Mouse (Mus musculus) heart, postnatal 0 days (tissue): ENCODE results near the gene Rph3al.

Experiments
- CTCF ChIP-seq: IDR thresholded peaks from 2 replicates; pipeline ENCODE4 v1.5.1; 2016; ENCODE audit warnings: antibody characterized with exemption, control low read depth, low read depth
- EP300 ChIP-seq: IDR thresholded peaks from 2 replicates; pipeline ENCODE4 v1.6.1; 2016; ENCODE audit warnings: antibody characterized with exemption, low read depth

DNA sequence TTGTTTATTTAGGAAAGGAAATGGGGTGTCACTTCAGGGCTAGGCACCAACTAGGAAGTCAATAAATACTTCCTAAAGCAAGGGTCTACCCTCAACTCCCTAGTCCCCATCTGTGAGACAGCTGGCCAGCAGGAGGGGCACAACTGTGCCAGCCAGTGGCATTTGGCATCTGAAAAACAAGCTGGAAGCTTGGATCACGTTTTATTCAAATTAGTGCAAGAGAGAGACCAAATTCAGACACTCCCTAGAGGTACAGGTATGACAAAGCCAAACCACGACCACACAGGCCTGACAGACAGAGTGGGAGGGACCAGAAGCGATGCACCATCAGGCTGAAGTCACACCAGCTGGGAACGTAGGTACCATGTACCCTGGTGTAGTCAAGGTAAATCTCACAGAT is 71.4 kb downstream of the Rph3al start:
- TF ChIP-seq CTCF (no peak), EP300 (no peak)
